Mouse (Mus musculus) lung, postnatal 0 days (tissue): ENCODE measurements around the gene Dram1.

Source experiments
- CTCF ChIP-seq: IDR thresholded peaks from 2 replicates; pipeline ENCODE4 v1.5.1; 2016; ENCODE audit warnings: antibody characterized with exemption, mild to moderate bottlenecking
- EP300 ChIP-seq: IDR thresholded peaks from 2 replicates; pipeline ENCODE4 v1.6.1; 2016; ENCODE audit warnings: antibody characterized with exemption, mild to moderate bottlenecking, control low read depth

DNA sequence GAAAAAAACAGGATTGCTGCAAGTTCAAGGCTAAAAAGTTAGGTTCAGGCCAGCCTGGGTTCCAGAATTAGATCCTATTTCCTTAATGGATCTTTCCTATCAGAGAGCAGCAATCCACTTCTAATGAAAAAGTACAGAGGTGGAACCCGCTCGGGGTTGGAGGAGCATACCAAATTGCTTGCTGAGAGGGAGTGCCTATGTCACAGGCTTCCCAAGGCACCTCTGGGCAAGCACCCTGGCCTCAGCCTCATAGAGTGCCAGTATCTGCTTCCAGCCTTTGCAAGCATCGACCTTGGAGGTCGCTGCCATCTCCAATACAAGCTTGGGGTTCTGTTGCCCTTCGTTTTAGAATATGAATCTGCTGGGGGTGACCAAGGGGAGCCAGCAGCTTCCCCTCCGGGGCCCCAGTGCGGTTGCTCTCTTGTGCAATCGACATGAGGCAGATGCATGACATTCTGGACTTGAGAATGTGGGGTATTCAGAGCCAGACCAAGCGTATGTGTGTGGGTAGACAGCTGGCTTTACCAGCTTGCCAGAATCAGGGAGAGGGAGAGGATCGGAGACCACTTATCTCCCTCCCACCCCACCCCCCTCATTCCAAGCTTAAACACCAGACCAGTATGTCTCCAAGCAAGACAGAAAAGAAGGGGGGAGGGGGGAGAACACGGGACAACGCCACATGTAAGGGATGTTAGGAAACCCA is 58.0 kb downstream of the Dram1 start:
- no peak for TF ChIP-seq CTCF
- no peak for TF ChIP-seq EP300
